Mouse (Mus musculus) adrenal gland, adult 2 months (tissue): ENCODE results near the gene Rnf208. TPM values are rescaled to one million over a fixed set of nuclear protein-coding genes. Genes with fewer than 3 reads are reported as not detected.

ENCODE experiments used
- DNase-seq: peaks from one replicate; pipeline ENCODE4 v3.0.0; 2021
- polyA plus RNA-seq: library from polyadenylated mRNA; depleted of rRNA; stranded (reverse); fragments of >200 nt; gene quantifications from 2 replicates; pipeline ENCODE4 v1.2.3, GENCODE M21; 2012
- total RNA-seq, 2 experiments: library from RNA; stranded (reverse); gene quantifications; 2 replicates each; pipeline ENCODE4 v1.2.3; 2021

Rnf208 gene
- total and polyA plus RNA-seq, 3 experiments: 6.7 to 25.8 (median 8.5) TPM

DNA sequence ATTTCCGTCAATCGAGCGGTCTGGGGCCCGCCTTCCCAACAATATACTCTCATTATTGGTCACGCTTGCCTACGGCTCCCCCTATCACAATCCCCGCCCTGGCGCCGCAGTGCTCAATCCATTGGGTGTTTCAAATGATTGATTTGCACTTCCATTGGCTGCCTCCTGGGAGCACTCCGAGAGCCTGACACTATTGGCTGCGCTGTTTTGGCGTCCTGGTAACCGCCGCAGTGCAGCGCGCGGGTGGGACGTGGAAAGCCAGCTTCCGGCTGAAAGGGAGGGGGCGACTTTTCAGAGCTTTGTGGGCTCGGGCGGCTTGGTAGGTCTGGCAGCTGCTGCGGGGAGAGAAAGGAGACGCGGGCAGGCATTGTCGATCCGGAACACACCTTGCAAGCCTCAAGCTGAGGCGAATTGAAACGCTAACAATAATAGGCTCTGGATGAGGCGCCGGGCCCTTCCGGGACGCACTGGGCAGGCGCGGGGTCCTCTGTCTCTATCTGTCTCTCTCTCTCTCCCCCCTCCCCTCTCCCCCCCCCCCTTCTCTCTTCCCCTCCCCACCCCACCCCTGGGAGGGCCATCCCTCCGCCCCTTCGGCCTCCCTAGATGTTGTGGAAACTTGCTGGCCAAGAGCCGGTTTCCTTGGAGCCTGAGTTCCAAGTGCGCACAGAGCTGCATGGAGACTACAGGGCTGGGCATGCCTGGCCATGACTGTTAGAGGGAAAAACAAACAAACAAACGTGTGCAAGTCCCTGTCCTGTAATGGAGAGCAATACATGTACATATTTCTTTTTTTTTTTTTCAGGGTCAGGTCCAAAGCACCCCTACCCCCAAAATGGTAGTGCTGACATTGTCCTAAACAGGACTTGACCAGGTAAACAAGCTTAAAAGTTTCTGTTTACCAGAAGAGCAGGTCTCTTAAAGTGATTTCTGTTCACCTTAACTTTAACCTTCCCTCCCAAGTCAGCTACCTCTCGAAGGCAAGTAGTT, 17.0 kb upstream of the Rnf208 start:
- peak; percentile 99 for DNase-seq

DNA sequence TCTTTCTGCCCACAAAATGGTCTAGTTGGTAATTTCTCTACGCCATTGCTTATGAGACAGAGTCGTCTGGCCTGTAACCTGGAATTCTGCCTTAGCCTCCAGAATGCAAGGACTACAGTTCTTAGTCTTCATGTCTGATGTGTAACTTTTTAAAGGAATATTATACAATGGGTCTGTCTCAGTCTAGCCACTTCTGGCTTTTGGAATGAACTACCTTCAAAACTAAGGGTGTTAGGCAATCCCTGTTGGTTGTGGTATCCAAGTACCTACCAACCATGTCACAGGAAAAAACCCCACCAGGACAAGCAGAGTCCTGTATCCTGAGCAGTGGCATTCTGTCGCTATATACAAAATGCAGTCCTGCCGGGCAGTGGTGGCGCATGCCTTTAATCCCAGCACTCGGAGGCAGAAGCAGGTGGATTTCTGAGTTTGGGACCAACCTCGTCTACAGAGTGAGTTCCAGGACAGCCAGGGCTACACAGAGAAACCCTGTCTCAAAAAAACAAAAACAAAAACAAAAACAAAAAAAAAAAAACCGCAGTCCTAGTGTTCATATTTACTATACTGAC, 16.2 kb upstream of the Rnf208 start:
- DNase-seq: no peak

- no peak for DNase-seq
Observed at GRCm38 (mm10) chr2:25226864-25227263, 15.2 kb upstream of the Rnf208 start.

DNA sequence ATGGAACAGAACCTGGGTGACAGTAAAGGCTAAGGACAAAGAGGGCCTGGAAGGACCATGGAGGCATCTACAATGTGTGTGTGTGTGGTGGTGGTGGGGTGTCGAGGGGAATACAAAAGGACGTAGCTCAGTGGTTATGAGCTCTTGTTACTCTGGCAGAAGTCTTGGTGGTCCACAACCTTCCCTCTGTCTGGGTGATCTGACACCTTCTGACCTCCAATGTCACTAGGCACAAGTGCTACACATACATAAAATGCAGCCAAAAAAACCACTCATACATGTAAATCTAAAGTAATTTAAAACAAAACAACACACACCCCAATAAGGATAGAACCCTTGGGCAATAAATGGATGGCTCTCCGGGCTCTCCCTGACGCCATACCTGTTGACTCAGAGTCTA, 14.6 kb upstream of the Rnf208 start:
- DNase-seq: no peak

GRCm38 (mm10) chr2:25228431-25228889, 13.6 kb upstream of the Rnf208 start:
- DNase-seq: peak; percentile 90

- DNase-seq: no peak
Observed at GRCm38 (mm10) chr2:25228995-25229530, 13.0 kb upstream of the Rnf208 start.

DNA sequence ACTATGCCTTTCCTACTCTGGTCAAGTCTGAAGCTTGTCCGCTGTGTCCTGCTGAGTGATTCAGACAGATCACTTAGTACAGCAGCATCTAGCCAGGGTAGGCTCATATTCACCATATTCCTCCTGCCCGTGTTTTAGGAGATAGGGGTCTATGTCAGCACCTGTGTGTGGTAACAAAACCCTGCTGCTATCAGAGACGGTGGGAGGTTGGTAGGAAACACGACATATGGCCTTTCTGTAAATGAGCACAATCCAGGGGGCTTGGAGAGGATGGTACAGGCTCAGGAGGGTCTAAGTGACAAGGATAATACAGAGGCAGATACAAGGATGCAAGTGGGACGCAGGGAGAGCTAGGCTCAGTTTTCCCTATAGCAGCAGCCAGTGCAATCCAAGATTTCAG, 12.5 kb upstream of the Rnf208 start:
- DNase-seq: no peak

DNA sequence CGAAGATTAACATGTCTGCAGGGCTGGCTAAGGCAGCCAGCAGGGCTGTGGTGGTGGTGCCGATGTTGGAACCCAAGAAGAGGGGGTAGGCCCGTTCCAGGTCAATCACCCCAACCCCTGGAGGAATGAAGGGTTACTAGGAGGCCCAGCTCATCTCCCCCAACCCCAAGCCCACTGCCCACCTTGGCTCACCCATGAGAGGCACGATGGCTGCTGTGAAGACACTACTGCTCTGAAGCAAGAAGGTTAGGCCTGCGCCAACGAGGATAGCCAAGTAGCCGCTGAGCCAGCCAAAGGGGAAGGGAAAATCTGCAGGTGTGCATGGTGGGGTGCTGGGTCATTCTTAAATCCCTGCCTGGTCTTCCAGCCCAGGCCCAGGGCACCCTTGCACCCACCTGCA, 11.5 kb upstream of the Rnf208 start:
- no peak for DNase-seq

DNA sequence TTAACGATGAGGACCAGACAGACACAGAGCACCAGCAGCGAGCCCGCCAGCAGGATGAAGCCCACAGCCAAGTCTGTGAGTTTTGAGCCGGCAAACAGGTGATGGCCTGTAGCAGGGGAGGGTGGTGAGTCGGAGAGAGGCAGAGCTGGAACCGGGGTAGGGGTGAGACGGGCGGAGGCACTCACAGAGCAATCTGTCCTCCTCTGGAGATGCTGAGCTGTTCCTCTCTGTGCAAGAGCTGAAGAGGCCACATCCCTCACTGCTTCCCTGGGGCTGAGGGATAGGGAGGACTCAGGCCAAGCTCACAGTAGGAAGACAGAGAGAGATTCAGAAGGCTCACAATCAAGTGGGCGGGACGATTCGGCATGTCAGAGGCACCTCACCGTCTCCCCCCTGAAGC, 11.0 kb upstream of the Rnf208 start:
- no peak for DNase-seq

GRCm38 (mm10) chr2:25233421-25233820, 8.6 kb upstream of the Rnf208 start:
- no peak for DNase-seq

DNA sequence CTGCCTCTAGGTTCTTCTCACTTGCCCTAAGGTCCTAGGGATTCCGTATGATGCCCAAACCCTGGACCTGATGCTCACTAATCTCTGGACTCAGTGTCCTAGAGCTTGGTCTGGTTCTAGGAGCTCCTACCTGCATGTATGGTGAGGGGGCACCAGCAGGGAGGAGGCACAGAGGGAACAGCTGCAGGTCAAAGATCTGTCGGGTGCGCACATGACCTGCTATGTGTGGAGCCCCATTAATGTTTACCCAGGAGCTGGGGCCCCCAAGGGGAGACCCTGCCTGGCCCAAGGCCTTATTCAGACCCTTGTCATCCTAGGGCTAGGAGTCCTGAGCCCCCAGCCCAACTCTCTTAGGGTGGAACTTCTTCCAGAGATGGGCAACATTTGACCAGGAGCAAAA, 8.0 kb upstream of the Rnf208 start, which contains the start of gene Slc34a3:
Gene Slc34a3 (minus strand): TSS at position 315 of the 400 bp plus-strand sequence.
- no peak for DNase-seq

- no peak for DNase-seq
Observed at GRCm38 (mm10) chr2:25234551-25235220, 7.4 kb upstream of the Rnf208 start.

DNA sequence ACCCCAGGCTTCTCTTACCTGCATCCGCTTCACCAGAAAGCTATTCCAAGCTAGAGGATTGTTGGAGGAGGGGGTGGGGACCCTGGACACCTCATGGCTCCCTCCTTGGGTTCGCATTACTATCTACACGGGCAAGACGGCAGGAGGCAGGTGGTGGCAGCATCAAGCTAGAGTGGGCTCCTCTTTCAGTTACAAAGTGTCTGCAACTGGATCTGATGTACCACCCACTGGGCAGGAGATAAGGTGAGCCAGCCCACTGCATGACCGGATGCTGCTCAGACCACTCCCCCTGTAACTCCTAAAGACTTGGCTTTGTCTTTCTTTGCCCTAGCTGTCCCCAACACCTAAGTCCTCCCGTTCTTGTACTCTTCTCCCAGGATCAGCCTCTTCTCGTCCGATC, 5.4 kb upstream of the Rnf208 start, which contains the start of gene Rnf224:
Gene Rnf224 (minus strand): TSS at position 174 of the 400 bp plus-strand sequence.
- DNase-seq: no peak

DNA sequence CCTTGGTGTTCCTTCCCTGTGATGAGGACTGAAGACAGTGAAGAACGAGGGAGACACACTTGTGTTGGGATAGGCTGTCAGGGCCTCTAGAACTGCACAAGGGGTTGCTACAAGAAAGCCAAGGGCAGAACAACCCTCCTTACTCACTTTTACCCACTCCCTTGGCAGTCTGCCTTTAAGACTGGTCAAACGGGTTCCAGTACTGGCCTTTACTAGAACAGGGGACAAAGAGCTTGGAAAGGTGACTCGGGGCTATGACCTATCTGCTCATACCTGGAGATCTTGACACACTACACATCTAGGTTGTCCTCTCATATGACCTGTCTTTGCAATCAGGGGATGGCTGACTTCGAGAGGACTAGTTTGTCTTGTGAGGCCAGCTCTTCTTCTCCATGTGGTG, 4.5 kb upstream of the Rnf208 start:
- no peak for DNase-seq

GRCm38 (mm10) chr2:25238106-25238505, 3.9 kb upstream of the Rnf208 start:
- no peak for DNase-seq

DNA sequence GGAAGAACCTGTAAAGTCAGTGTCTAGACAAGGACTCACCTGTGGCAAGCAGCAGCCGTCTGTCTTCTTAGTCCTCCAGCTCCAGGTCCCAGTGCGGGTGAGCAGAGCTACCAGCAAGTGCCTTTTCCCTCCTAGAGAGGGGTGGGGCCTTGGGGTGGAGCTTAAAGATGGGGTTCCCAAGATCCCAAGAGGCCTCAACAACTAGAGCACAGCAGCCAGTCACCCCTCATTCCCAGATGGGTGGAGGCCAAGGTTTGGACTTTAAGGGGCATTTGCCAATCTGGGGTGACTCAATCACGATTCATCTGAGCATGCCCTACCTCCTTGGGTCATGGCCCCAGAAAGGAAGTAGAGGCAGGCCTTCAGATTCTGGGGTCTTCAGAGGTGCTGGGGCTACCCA, 2.3 kb upstream of the Rnf208 start:
- DNase-seq: no peak

DNA sequence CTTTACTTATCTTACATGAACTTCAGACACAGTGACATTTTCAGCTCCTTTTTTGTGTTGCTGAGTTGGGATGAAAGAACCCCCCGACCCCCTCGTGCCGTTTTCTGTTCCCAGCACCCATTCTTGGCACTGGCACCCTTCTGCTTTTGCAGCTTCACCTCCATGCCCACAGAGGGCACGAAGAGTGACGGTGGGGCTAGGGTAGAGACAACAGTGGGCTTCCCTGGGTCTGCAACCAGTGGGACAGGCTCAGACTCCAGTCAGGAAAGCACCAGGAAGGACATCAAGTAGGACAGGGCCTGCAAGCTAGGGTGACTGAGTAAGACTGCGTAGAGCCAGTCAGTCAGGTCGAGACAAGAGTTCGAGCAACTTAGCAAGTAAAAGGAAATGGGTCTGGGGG, 1.7 kb upstream of the Rnf208 start:
- no peak for DNase-seq

- DNase-seq: peak; percentile 86
Observed at GRCm38 (mm10) chr2:25240723-25241437, 1.2 kb upstream of the Rnf208 start.

GRCm38 (mm10) chr2:25241438-25241775, 648 bp upstream of the Rnf208 start:
- no peak for DNase-seq

- DNase-seq: no peak
Observed at GRCm38 (mm10) chr2:25243342-25243741, 1.3 kb downstream of the Rnf208 start.

- no peak for DNase-seq
Observed at GRCm38 (mm10) chr2:25244144-25244543, 2.1 kb downstream of the Rnf208 start.
